Mouse (Mus musculus) stomach, embryonic 16.5 days (tissue): ENCODE results near the gene Eif4b. TPM values are rescaled to one million over a fixed set of nuclear protein-coding genes. Genes with fewer than 3 reads are reported as not detected.
A peak's percentile ranks its signal among the peaks of the same experiment; 100 is the strongest.

Source experiments
- ATAC-seq: fragments of 200-750 bp; cut with Nextera tagmentation; 2 replicates; pipeline ENCODE4 v1.8.0; 2017; ENCODE audit warnings: moderate number of reproducible peaks, moderate TSS enrichment; ENCODE audit not compliant: insufficient read depth, low FRiP score
- H3K27ac ChIP-seq: fragments of 300-500 bp; sonication (generic); 2 replicates; pipeline ENCODE4 v1.5.1; 2014; ENCODE audit warnings: low read length
- H3K27me3 ChIP-seq: fragments of 300-500 bp; sonication (generic); 2 replicates; pipeline ENCODE4 v1.6.1; 2014; ENCODE audit warnings: low read length, control low read depth, mixed read lengths; ENCODE audit not compliant: control insufficient read depth, insufficient read depth
- H3K36me3 ChIP-seq: fragments of 300-500 bp; sonication (generic); 2 replicates; pipeline ENCODE4 v1.6.1; 2014; ENCODE audit warnings: low read length; ENCODE audit not compliant: control insufficient read depth, insufficient read depth
- H3K4me1 ChIP-seq: fragments of 300-500 bp; sonication (generic); 2 replicates; pipeline ENCODE4 v1.6.1; 2014; ENCODE audit warnings: low read length, control low read depth, mixed read lengths; ENCODE audit not compliant: control insufficient read depth, insufficient read depth
- H3K4me2 ChIP-seq: fragments of 300-500 bp; sonication (generic); 2 replicates; pipeline ENCODE4 v1.6.1; 2014; ENCODE audit warnings: low read depth, low read length, mixed read lengths
- H3K4me3 ChIP-seq: fragments of 300-500 bp; sonication (generic); replicated peaks from 2 replicates; pipeline ENCODE4 v1.5.1; 2014; ENCODE audit warnings: mild to moderate bottlenecking, low read length
- H3K9ac ChIP-seq: fragments of 300-500 bp; sonication (generic); 2 replicates; pipeline ENCODE4 v1.6.1; 2014; ENCODE audit warnings: low read length
- H3K9me3 ChIP-seq: fragments of 300-500 bp; sonication (generic); replicated peaks from 2 replicates; pipeline ENCODE4 v1.6.1; 2016; ENCODE audit warnings: low read length, control low read depth; ENCODE audit not compliant: control insufficient read depth
- WGBS: fragments of 180-500 bp; shearing (Covaris S2); extraction: QIAGEN DNeasy Blood & Tissue Kit; methylation state at CpG from one replicate; pipeline ENCODE4 v1.1.7; 2014; 5-methylcytosine and 5-hydroxymethylcytosine counted together
- polyA plus RNA-seq: library from polyadenylated mRNA; unstranded; fragments of >200 nt; fragmentation: Nextera tagmentation; extraction: Ambion mirVana; gene quantifications from 2 replicates; pipeline ENCODE4 v1.2.1, GENCODE M21; 2015

Gene Eif4b
- polyA plus RNA-seq, 1 experiment from 2014 or later, result 108 TPM

DNA sequence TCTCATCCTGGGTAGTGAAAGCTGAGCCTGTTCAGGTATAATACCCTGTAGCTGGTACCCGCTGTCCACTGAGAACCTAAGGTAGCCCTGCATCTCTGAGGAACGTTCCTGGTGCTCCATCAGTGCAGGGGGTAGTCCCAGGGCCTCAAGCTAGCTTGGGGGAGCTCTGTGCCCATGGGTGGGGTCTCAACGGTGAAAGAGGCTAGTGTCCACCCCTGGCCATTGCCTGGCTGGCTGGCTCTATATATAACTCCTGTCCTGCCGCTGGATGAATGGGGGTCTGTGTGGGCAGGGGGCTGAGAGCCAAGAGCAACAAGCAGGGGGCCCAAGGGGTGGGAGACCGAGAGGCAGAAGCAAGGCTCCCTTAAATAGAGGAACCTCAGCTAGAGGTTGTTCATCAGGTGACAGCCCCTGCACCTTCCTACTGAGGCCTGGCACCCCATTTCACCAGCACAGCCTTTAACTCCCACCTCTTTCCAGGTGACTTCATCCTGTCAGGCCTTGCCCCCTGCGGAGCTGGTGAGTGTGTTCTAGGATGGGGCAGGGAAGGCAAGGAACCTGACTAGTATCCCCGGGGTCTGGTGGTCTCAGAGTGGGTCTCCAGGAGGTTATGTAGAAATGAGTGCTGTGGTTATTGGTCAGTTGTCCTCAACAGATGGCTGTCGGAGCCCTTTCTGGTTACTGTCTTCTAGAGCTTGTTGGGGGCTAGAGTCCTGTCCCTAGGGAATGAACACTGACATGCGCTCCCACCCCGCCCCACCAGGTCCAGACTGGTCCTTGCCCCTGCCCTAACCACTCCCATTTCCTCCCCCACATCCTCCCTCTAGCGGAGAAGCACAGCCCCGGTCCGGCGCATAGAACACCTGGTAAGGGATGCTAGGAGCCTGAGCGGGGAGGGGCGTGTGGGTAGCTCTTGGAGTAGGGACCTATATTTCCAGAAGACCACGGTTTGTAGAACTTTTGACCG lies 32.5 kb downstream of the Eif4b start:
- Histone ChIP-seq H3K27ac (no peak overlapping the region), H3K9me3 (no peaks in the 10 kb centered on the region), H3K27me3 (no peaks in the 10 kb centered on the region), H3K4me3 (no peak overlapping the region), H3K4me2 (peak overlapping the region; percentile 51), H3K9ac (peak overlapping the region; percentile 16; the same call in 1 of the 2 replicates), H3K4me1 (peaks cover 73% of the 10 kb centered on the region), H3K36me3 (no peaks in the 10 kb centered on the region; the same call in 1 of the 2 replicates)
- 38% methylated on average over 18 of the region's 18 CpGs for WGBS
- no peak for ATAC-seq

GRCm38 (mm10) chr15:102106754-102107456 lies 33.3 kb downstream of the Eif4b start:
- peaks cover 4% of the 10 kb centered on the region; the same call in 1 of the 2 replicates for H3K36me3 ChIP-seq
- no peaks in the 10 kb centered on the region for H3K9me3 ChIP-seq
- H3K4me3 ChIP-seq, result peak overlapping the region; percentile 37
- H3K9ac ChIP-seq, result no peak overlapping the region
- WGBS, result 31% methylated on average over 38 of the region's 38 CpGs
- ATAC-seq, result no peak
- H3K27ac ChIP-seq, result no peak overlapping the region
- H3K4me2 ChIP-seq, result peak overlapping the region; percentile 51
- no peaks in the 10 kb centered on the region for H3K27me3 ChIP-seq
- peaks cover 64% of the 10 kb centered on the region for H3K4me1 ChIP-seq

GRCm38 (mm10) chr15:102107689-102108573 lies 34.4 kb downstream of the Eif4b start:
- Histone ChIP-seq H3K4me3 (no peak overlapping the region), H3K27me3 (no peaks in the 10 kb centered on the region), H3K9me3 (no peaks in the 10 kb centered on the region), H3K4me1 (peaks cover 54% of the 10 kb centered on the region), H3K4me2 (no peak overlapping the region), H3K9ac (no peak overlapping the region), H3K36me3 (peaks cover 5% of the 10 kb centered on the region), H3K27ac (no peak overlapping the region)
- 38% methylated on average over 13 of the region's 13 CpGs for WGBS
- ATAC-seq, result no peak

GRCm38 (mm10) chr15:102108651-102109525 lies 35.3 kb downstream of the Eif4b start:
- ATAC-seq, result peak; percentile 19; the same call in 1 of the 2 replicates
- Histone ChIP-seq H3K4me2 (no peak overlapping the region), H3K4me1 (peaks cover 44% of the 10 kb centered on the region), H3K9ac (0 out of 2 replicates have a peak overlapping the region, but pooled peaks have one; percentile 22), H3K9me3 (no peaks in the 10 kb centered on the region), H3K27me3 (no peaks in the 10 kb centered on the region), H3K36me3 (peaks cover 7% of the 10 kb centered on the region), H3K4me3 (no peak overlapping the region), H3K27ac (no peak overlapping the region)
- 45% methylated on average over 18 of the region's 18 CpGs for WGBS

- Histone ChIP-seq H3K9ac (no peak overlapping the region), H3K4me2 (no peak overlapping the region), H3K4me3 (no peak overlapping the region), H3K36me3 (peaks cover 7% of the 10 kb centered on the region), H3K27me3 (no peaks in the 10 kb centered on the region), H3K27ac (no peak overlapping the region), H3K9me3 (no peaks in the 10 kb centered on the region), H3K4me1 (peaks cover 32% of the 10 kb centered on the region)
- no peak for ATAC-seq
- 91% methylated on average over 7 of the region's 7 CpGs for WGBS
Measured at GRCm38 (mm10) chr15:102110271-102110670, 36.7 kb downstream of the Eif4b start.

GRCm38 (mm10) chr15:102110701-102111494 lies 37.3 kb downstream of the Eif4b start:
- H3K27me3 ChIP-seq, result no peaks in the 10 kb centered on the region
- no peaks in the 10 kb centered on the region for H3K9me3 ChIP-seq
- no peak overlapping the region for H3K4me3 ChIP-seq
- peaks cover 30% of the 10 kb centered on the region for H3K4me1 ChIP-seq
- H3K27ac ChIP-seq, result no peak overlapping the region
- H3K4me2 ChIP-seq, result no peak overlapping the region
- H3K9ac ChIP-seq, result no peak overlapping the region
- peaks cover 7% of the 10 kb centered on the region for H3K36me3 ChIP-seq
- WGBS, result 72% methylated on average over 29 of the region's 29 CpGs
- ATAC-seq, result no peak

GRCm38 (mm10) chr15:102111495-102111829 lies 37.9 kb downstream of the Eif4b start:
- Histone ChIP-seq H3K4me1 (peaks cover 26% of the 10 kb centered on the region), H3K27ac (no peak overlapping the region), H3K4me3 (no peak overlapping the region), H3K4me2 (no peak overlapping the region), H3K9me3 (no peaks in the 10 kb centered on the region), H3K27me3 (no peaks in the 10 kb centered on the region), H3K36me3 (peaks cover 7% of the 10 kb centered on the region), H3K9ac (no peak overlapping the region)
- ATAC-seq, result no peak
- WGBS, result 81% methylated on average over 11 of the region's 11 CpGs
